Mouse (Mus musculus): Measurements from ENCODE around the gene Rps15a.

DNA sequence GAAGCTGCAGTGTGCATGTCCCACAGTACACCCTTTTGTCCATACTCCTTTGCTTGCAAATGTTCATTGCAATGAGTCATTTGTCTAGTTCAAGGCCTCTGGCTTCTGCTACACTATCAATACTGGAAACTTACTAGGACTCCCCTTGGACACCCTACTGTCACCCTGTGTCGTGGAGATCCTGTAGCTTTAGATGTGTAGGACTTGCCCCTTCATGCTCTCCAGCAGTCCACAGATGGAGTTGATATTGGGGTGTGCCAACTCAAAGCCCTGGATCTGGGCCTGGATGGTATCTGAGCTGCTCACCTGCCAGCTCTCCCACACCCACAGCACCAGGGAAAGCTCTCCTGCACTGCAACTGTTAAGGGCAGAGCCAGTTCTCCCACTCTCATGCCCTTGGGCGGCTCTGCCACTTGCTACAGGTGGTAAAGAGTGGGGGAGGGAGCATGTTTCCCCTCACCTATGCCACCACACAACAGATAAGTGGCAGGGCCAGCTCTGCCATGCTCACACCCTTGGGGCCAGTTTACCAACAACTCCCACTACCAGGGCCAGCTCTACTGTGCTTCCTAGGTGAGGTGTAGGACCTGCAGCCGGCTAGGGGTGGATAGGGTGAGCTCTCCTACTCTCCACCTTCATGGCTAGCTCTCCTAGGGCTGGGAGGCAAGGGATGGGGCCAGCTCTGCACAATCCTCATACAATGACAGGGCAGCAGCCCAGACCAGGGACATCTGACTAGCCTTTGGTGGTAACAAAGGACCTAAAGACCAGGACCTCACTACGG lies 13.1 kb downstream of the Rps15a start:
- TF ChIP-seq CTCF (IDR thresholded peaks at IDR 0.05; ENCODE audit: control insufficient read depth, insufficient read depth, low read length): no peak
- TF ChIP-seq POLR2A (IDR thresholded peaks at IDR 0.05; ENCODE audit: borderline replicate concordance, control insufficient read depth, low read depth, low read length): no peak
